Mouse (Mus musculus) megakaryocyte, embryonic 14.5 days (primary cell): ENCODE results near the gene Vezf1.

Experiments used
- FLI1 ChIP-seq: IDR thresholded peaks from 2 replicates; pipeline ENCODE4 v1.6.1; 2012; ENCODE audit warnings: low read length, inconsistent platforms, mixed read lengths
- GATA1 ChIP-seq: IDR thresholded peaks from 3 replicates; pipeline ENCODE4 v1.6.1; 2012; ENCODE audit warnings: mixed read lengths, low read length, inconsistent platforms, borderline replicate concordance

DNA sequence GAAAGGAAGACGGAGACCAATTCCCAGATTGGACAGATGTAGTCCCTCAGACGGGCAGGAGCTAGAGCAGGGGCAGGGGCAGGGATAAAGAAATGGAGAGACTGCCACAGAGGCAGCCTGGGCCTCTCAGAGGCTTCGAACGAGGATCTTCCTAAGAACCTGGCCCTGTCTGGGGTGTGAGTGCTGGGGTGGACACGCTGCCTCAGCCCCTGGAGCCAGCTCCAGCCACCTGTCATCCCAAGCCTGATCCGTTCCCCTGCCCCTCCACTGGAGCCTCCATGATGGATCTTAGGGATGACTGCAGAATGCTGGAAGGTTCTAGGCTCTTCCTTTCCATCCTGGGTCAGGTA lies 50.0 kb downstream of the Vezf1 start:
- TF ChIP-seq FLI1, result no peak
- no peak for TF ChIP-seq GATA1
